8 mouse cellular contexts compared by ENCODE assay signal in the genomic region with DNA sequence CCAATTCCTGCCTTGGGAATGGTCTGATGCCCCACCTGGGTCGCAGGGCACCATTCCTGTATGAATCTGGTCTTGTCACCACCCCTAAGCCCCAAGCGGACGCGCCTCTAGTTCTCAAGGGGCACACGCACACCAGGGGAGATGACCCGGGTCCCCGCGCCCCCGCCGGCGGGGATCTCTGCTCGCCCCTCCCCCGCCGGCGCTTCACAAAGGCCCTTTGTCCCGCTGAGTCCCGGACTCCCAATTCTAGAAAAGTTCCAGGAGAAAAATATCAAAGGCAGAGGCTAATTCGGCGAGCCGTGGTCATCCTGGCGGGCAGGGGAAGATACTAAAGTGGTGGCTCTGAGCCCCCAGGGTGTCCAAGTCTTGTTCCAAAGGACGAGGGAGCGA. TPM values are rescaled to one million over a fixed set of nuclear protein-coding genes. Genes with fewer than 3 reads are reported as not detected.
A peak's percentile ranks its signal among the peaks of the same experiment; 100 is the strongest.
DNase-seq lines count a peak whose midpoint lies in the region; ATAC-seq and TF ChIP-seq lines count a peak whose summit lies in the region.

No protein-coding gene starts in this region.

- no peak for ATAC-seq in heart, postnatal 0 days (ENCODE audit: insufficient read depth, low read depth)
- no peak for ATAC-seq in limb, embryonic 15.5 days (ENCODE audit: insufficient number of reproducible peaks, low FRiP score, low TSS enrichment, low read depth)

- no peaks in the 10 kb centered on the region for H3K9me3 ChIP-seq in heart, postnatal 0 days (replicated peaks; ENCODE audit: control insufficient read depth, low read length)
- H3K9me3 ChIP-seq in limb, embryonic 15.5 days: no peaks in the 10 kb centered on the region

- TF ChIP-seq EP300 in heart, postnatal 0 days (IDR thresholded peaks at IDR 0.05; ENCODE audit: low read depth): no peak

- peak overlapping the region; percentile 99 for H3K27ac ChIP-seq in heart, postnatal 0 days (ENCODE audit: low read depth)
- H3K27ac ChIP-seq in limb, embryonic 15.5 days: peak overlapping the region; percentile 100
- peak overlapping the region; percentile 64 for H3K27ac ChIP-seq in small intestine, adult 2 months (ENCODE audit: insufficient read depth, low read depth, low read length)

- TF ChIP-seq CTCF in heart, postnatal 0 days (IDR thresholded peaks at IDR 0.05; ENCODE audit: low read depth): no peak
- TF ChIP-seq CTCF in small intestine, adult 2 months (IDR thresholded peaks at IDR 0.05; ENCODE audit: extremely low read depth, insufficient read length, insufficient replicate concordance, low read depth, low read length): no peak

- WGBS in heart, postnatal 0 days: 4% methylated on average over 23 of the region's 23 CpGs
- WGBS in limb, embryonic 15.5 days: under 1% methylated on average over 23 of the region's 23 CpGs
- WGBS in small intestine, adult 2 months: 8% methylated on average over 23 of the region's 23 CpGs

- H3K4me2 ChIP-seq in heart, postnatal 0 days (ENCODE audit: low read depth, low read length): peak overlapping the region; percentile 92
- H3K4me2 ChIP-seq in limb, embryonic 15.5 days: peak overlapping the region; percentile 76

- H3K36me3 ChIP-seq in heart, postnatal 0 days (replicated peaks; ENCODE audit: control insufficient read depth, insufficient read depth, low read length): no peaks in the 10 kb centered on the region
- H3K36me3 ChIP-seq in limb, embryonic 15.5 days: 0 out of 2 replicates have a peak, but pooled peaks cover 7% of the 10 kb centered on the region
- peaks cover 5% of the 10 kb centered on the region for H3K36me3 ChIP-seq in small intestine, adult 2 months (ENCODE audit: control insufficient read depth, insufficient read depth, low read length)

- H3K4me1 ChIP-seq in heart, postnatal 0 days (ENCODE audit: control insufficient read depth, insufficient read depth): peaks cover 31% of the 10 kb centered on the region
- H3K4me1 ChIP-seq in limb, embryonic 15.5 days: peaks cover 46% of the 10 kb centered on the region
- peaks cover 16% of the 10 kb centered on the region for H3K4me1 ChIP-seq in small intestine, adult 2 months (ENCODE audit: control insufficient read depth, insufficient read depth, insufficient read length, low read length)

- H3K9ac ChIP-seq in heart, postnatal 0 days (replicated peaks; ENCODE audit: low read depth, low read length): peak overlapping the region; percentile 98
- peak overlapping the region; percentile 100 for H3K9ac ChIP-seq in limb, embryonic 15.5 days

- peak overlapping the region; percentile 88 for H3K4me3 ChIP-seq in heart, postnatal 0 days (ENCODE audit: low read depth, low read length)
- peak overlapping the region; percentile 67 for H3K4me3 ChIP-seq in limb, embryonic 15.5 days
- H3K4me3 ChIP-seq in small intestine, adult 2 months (ENCODE audit: low read depth, low read length): peak overlapping the region; percentile 98

- DNase-seq in embryo, embryonic 10 days (ENCODE audit: low spot score): peak; percentile 70
- no peak for DNase-seq in embryo, embryonic 9.5 days (ENCODE audit: extremely low spot score)
- DNase-seq in urinary bladder, postnatal 25 days (ENCODE audit: low spot score): peak; percentile 22
- DNase-seq in urinary bladder, postnatal 10 days (ENCODE audit: low spot score): no peak
- DNase-seq in heart, postnatal 0 days (ENCODE audit: low spot score): no peak
- DNase-seq in urinary bladder, postnatal 4 days (ENCODE audit: low spot score in 2 of 2): no peak

- TF ChIP-seq POLR2A in small intestine, adult 2 months (IDR thresholded peaks at IDR 0.05; ENCODE audit: low read depth, low read length): no peak

- H3K27me3 ChIP-seq in heart, postnatal 0 days (ENCODE audit: control insufficient read depth, insufficient read depth, low read length): no peaks in the 10 kb centered on the region
- no peaks in the 10 kb centered on the region for H3K27me3 ChIP-seq in limb, embryonic 15.5 days
- H3K27me3 ChIP-seq in small intestine, adult 2 months (ENCODE audit: control insufficient read depth, insufficient read depth, low read length): no peaks in the 10 kb centered on the region

RNA-seq across cellular contexts. Expression of gene Tnrc18, which starts 3.7 kb away (rescaled TPM):
- total RNA-seq in heart, postnatal 0 days (2014; rRNA removed; ENCODE audit: low replicate concordance): 69.3 and 79.0 TPM in 2 replicates
- 10.4 TPM in 2 replicates for polyA plus RNA-seq in heart, postnatal 0 days (2015; fragmentation: Nextera tagmentation; extraction: Ambion mirVana)
- 25.1 and 32.0 TPM in 2 replicates for polyA plus RNA-seq in limb, embryonic 15.5 days (2015; fragmentation: Nextera tagmentation; extraction: Ambion mirVana)
- polyA plus RNA-seq in small intestine, adult 2 months (2012; rRNA removed): 38.6 and 108 TPM in 2 replicates

Comparison
In these comparisons a context has a peak if more than half of its experiments do, and no peak if none do; other contexts are left out.
1. DNase-seq: peak in embryo, embryonic 10 days (single experiment) and urinary bladder, postnatal 25 days (single experiment); none in embryo, embryonic 9.5 days (single experiment), urinary bladder, postnatal 10 days (single experiment), heart, postnatal 0 days (single experiment) and urinary bladder, postnatal 4 days (0 of 2).
2. Peak in every context shown above with its lines, with median percentiles within 50 percentile points of each other: H3K27ac ChIP-seq and H3K4me3 ChIP-seq.